Mouse (Mus musculus) C2C12 (cell line): ENCODE measurements around the gene Tmem45a2.

Experiments
- CEBPB ChIP-seq: IDR thresholded peaks from one replicate; pipeline ENCODE4 v1.6.1; 2011; ENCODE audit warnings: low read depth, mild to moderate bottlenecking, control low read depth, moderate library complexity
- CTCF ChIP-seq: IDR thresholded peaks from one replicate; pipeline ENCODE4 v1.5.1; 2011; ENCODE audit not compliant: control insufficient read depth, insufficient read depth, insufficient read length
- MAX ChIP-seq: IDR thresholded peaks from one replicate; pipeline ENCODE4 v1.6.1; 2011; ENCODE audit warnings: mild to moderate bottlenecking, control low read depth
- MYOG ChIP-seq: IDR thresholded peaks from one replicate; pipeline ENCODE4 v1.6.1; 2011; ENCODE audit not compliant: control insufficient read depth, insufficient read length; ENCODE audit errors: extremely low read depth

GRCm38 (mm10) chr16:57099572-57100237 lies 28.5 kb upstream of the Tmem45a2 start:
- no peak for TF ChIP-seq CTCF
- TF ChIP-seq MYOG: no peak
- TF ChIP-seq CEBPB: no peak
- TF ChIP-seq MAX: no peak
